ENCODE assay signal across 28 mouse cellular contexts in the genomic region with DNA sequence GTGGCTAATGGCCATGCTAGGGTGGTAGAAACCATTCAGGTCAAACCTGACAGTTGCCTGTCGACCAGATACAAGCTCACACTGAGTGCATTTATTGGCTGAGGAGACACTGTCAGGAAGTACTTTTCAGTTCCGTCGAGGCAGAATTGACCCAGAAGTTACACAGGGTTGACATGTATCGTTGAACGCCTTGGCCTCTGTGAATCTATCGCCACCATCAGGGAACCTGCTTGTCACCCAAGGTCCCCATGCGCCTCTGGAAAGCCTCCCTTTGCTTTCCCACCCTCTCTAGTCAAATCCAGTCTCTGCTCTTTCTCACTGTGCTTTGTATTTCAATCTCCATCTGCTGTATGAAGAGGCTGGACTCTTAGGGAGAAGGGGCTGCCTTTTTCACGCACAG.
"Had no signal": no experiment of that assay in that cellular context is flagged by ENCODE, and none has a peak within 500 bp of the region (broad histone marks: within the 10 kb centered on the region; RNA-seq: fewer than 3 reads in every experiment).

No protein-coding gene starts in this region.

- H3K4me2 ChIP-seq: embryonic facial prominence, embryonic 12.5 days; embryonic facial prominence, embryonic 13.5 days; embryonic facial prominence, embryonic 15.5 days; forebrain, embryonic 12.5 days; forebrain, embryonic 13.5 days; forebrain, embryonic 15.5 days had no signal

- H3K9ac ChIP-seq: embryonic facial prominence, embryonic 12.5 days; embryonic facial prominence, embryonic 13.5 days; embryonic facial prominence, embryonic 15.5 days; forebrain, embryonic 12.5 days; forebrain, embryonic 13.5 days; forebrain, embryonic 15.5 days; forebrain, postnatal 0 days had no signal

- DNase-seq: cerebellum, adult 18-20 months; cerebellum, adult 2 months; cerebellum, adult 9-10 months; cerebellum, adult 9-11 months; cerebellum, postnatal 10 days; cerebellum, postnatal 14 days; cerebellum, postnatal 25 days; cerebellum, postnatal 36 days; embryo, embryonic 11 days; forebrain, postnatal 0 days; gastrocnemius, adult 2 months; gastrocnemius, postnatal 10 days; gastrocnemius, postnatal 14 days; gastrocnemius, postnatal 25 days; gastrocnemius, postnatal 36 days; heart, adult 18-20 months; heart, adult 2 months had no signal

- ATAC-seq: forebrain, embryonic 13.5 days; forebrain, embryonic 14.5 days; forebrain, embryonic 15.5 days; forebrain, embryonic 16.5 days; forebrain, postnatal 0 days had no signal

- H3K9me3 ChIP-seq: embryonic facial prominence, embryonic 10.5 days; embryonic facial prominence, embryonic 12.5 days; embryonic facial prominence, embryonic 13.5 days; embryonic facial prominence, embryonic 15.5 days; forebrain, embryonic 10.5 days; forebrain, embryonic 12.5 days; forebrain, embryonic 13.5 days; forebrain, embryonic 15.5 days had no signal

- H3K27me3 ChIP-seq: embryonic facial prominence, embryonic 12.5 days; embryonic facial prominence, embryonic 13.5 days; embryonic facial prominence, embryonic 15.5 days; forebrain, embryonic 15.5 days had no signal

- H3K27ac ChIP-seq: embryonic facial prominence, embryonic 10.5 days; embryonic facial prominence, embryonic 12.5 days; embryonic facial prominence, embryonic 13.5 days; embryonic facial prominence, embryonic 15.5 days; forebrain, embryonic 12.5 days; forebrain, embryonic 13.5 days; forebrain, embryonic 15.5 days; gastrocnemius, adult 2 months; heart, adult 2 months had no signal

- H3K4me1 ChIP-seq: embryonic facial prominence, embryonic 12.5 days; embryonic facial prominence, embryonic 15.5 days; forebrain, embryonic 13.5 days; forebrain, embryonic 15.5 days had no signal

- H3K36me3 ChIP-seq: embryonic facial prominence, embryonic 10.5 days; embryonic facial prominence, embryonic 12.5 days; embryonic facial prominence, embryonic 13.5 days; embryonic facial prominence, embryonic 15.5 days; forebrain, embryonic 10.5 days; forebrain, embryonic 12.5 days; forebrain, embryonic 15.5 days had no signal

- H3K4me3 ChIP-seq: embryonic facial prominence, embryonic 10.5 days; embryonic facial prominence, embryonic 12.5 days; embryonic facial prominence, embryonic 13.5 days; embryonic facial prominence, embryonic 15.5 days; erythroblast, embryonic 14.5 days; forebrain, embryonic 10.5 days; forebrain, embryonic 12.5 days; forebrain, embryonic 13.5 days; forebrain, embryonic 15.5 days; gastrocnemius, adult 2 months; heart, adult 2 months had no signal
